Mouse (Mus musculus): ENCODE data around the gene Adamtsl1. TPM values are rescaled to one million over a fixed set of nuclear protein-coding genes. Genes with fewer than 3 reads are reported as not detected.
A peak's percentile ranks its signal among the peaks of the same experiment; 100 is the strongest.

The Adamtsl1 gene
- polyA plus RNA-seq, 1 experiment from 2014 or later, result 1.1 TPM

DNA sequence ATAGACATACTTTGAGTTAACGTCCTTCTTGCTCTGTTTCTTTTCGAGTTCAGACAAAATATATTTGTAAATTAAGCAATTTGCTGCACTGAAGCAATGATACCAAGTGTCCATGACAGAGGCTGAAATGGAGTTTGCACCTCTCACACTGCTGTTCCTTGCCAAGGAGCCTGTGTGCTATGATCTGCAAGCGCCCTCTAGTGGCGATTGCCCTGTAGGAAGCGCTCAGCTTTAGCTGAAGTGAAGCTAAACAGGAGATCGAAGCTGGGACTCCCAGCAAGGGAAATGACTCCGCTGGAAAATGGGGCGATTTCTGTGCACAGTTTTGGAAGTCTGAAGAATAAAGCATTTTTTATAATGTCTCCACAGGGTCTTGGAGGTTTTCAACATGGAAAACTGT is 287.8 kb downstream of the Adamtsl1 start:
- DNase-seq (ENCODE audit: low spot score), result peak; percentile 59

DNA sequence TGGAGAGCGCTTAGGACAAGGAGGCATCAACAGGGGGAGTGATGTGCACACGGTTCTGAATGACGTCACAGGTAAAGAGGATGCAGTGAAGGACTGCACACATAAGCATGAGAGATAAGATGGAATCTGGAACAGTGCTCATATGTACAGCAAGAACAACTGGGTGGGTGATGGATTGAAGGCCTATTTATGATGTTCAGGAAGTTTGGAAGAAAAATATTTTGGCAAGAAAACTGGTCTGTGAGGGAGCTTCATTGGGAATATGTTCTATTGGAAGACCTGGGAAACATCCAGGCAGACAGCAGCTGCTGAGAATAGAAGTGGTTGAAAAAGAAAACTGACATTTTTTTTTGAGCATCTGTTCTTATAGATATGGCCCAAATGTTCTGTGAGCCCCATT is 300.4 kb downstream of the Adamtsl1 start:
- DNase-seq (ENCODE audit: low spot score), result no peak

DNA sequence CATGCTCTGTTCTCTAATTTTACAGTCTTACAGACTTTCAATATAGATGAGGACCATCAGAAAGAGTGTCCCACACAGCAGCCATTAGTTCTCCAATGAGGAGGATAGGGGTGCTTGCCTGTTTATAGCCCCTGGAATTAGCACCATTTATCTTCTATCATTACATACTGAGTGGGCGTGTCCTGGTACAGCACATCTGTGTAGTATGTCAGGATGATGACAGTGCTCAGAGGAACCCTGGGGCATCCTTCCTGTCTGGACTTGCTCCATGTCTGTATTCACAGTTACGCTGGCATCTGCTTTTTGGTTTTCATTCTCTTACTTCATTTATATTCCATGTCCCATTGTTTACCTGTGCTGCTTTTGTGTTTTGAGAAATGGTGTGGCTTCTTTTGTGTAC is 304.5 kb downstream of the Adamtsl1 start:
- DNase-seq (ENCODE audit: low spot score), result no peak

DNA sequence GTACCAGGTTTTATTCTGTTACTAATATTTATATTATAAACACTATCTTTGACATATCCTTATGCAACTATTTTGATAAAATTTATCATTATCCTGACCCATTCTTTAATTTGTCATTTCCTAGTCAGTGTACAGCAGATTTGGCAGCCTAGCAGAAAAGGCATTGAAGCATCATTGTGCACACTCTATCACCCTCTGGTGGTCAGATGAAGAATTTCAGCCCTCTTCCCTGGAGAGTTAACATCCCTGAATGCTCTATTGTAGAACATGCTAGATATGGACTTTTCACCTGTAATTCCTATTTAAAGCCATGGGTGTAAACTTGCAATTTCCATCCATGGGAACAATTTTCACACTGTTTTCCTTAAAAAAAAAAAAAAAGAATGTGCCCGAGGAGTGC is 305.2 kb downstream of the Adamtsl1 start:
- peak; percentile 21 for DNase-seq (ENCODE audit: low spot score)

DNA sequence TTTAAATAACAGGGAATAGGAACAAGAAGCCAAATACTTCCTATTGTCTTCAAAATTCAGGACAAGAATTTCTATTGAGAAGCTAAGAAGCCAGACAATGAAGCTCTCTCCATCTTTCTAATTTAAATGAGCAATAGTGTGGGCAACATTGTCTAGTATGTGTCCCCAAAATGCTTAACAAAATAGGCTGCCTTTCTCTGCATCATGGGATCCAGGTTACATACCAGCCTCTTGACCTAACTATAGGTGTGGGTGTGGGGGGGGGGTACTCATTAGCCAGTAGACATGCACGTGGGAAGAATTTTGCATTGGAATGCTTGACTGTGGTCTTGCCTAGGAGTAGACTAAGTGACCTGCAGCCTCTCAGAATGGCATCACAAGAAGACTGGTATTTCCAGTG is 305.9 kb downstream of the Adamtsl1 start:
- DNase-seq (ENCODE audit: low spot score), result no peak

DNA sequence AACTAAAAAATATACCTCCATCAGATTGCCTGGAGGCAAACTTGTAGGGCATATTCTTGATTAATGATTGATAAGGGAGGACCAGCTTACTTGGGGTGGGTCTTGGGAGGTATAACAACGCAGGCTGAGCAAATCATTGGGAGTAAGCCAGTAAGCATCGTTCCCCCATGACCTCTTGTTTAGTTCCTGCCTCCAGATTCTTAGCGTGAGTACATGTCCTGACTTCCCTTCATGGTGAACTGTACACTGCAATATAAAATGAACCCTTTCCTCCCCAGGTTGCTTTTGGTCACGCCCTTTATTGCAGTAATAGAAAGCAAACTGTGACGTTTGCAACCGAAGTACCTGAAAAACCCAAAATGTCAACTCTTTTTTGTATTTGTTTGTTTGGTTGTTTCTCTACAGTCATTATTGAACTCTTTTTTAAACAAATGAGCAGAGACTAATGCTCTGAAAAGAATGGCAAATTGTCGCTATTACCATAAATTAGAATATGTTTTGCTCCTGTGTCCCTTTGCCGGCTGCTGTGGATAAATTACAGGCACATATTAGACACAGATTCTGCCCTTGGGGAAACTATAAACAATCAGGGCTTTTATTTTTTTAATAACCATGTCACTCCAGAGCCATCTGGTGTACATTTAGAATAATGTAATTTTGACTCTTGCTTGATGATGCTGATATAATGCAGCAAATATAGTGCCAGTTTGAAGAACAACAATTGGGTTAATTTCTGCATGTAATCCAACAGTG is 310.2 kb downstream of the Adamtsl1 start:
- no peak for DNase-seq (ENCODE audit: low spot score)

DNA sequence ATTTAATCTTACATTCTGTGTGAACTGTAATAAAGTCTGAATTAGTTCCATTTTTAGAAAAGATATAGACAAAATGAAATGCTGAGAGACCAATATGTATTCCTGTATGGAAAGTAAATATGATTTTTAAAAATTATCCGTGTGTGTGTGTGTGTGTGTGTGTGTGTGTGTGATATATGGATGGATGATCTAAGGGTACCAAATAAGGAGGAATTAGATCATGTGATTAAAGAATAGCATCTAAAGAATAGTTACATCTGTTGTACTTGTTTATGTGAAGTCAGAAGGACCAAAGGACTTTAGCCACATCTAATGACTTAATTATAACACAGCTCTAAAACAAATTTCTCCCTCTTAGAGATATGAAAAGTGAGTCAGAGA is 310.7 kb downstream of the Adamtsl1 start:
- no peak for DNase-seq (ENCODE audit: low spot score)

DNA sequence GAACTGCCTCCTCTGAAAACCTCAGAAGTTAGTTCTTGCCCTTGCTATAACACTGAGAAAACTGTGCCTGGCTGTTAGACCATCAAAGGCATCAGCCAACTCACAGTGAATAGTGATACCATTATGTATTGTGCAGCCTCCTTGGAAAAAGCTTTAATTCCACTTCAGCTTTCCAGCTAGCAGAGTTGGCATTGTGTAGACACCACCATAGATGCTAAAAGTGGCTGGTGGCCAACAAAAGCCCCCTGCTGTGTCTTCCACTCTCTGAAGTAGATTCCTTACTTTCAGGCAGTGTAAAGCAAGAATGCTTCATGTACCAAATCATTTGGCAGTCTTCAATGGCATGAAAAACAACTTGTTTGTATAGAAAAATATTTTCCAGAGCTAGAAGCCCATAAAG is 323.1 kb downstream of the Adamtsl1 start:
- DNase-seq (ENCODE audit: low spot score), result no peak

DNA sequence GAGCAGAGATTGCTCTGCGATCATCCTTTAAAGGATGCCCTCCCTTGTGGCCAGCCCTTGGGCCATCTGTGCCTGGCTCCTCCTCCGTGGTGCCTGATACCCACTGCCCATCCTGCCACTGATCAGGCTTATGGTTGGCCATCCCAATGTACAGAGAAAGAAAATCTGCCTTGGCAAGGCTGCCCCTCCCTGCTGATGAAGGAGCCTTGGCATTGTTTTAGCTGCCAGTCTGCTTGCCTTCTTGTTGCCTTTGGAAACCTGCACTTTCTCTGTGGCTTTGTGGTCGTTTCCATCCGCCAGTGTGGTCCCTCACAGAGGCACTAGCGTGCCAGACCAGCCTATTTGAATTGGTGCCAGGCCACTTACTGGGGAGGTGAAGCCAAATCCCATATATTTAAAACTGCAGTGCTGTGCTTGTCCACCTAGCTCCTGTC is 323.6 kb downstream of the Adamtsl1 start:
- DNase-seq (ENCODE audit: low spot score), result no peak

DNA sequence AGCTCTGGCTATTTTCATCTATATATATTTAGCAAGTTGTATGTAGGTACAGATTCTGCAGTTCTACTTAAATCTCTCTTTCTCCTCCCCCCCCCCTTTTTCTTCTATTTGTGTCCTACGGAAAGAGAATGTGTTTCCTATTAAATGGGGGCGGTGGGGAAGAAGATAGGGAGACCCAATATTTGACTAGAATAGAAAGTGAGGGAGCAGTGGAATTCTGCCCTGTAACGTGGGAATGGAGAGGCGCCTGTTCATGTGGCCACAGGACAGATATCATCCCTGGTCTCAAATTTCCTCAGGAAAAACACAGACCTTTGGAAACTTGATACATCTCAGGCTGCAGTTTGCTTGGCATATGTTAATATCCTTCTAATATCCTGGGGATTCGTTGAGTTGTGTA is 324.1 kb downstream of the Adamtsl1 start:
- DNase-seq (ENCODE audit: low spot score), result no peak

DNA sequence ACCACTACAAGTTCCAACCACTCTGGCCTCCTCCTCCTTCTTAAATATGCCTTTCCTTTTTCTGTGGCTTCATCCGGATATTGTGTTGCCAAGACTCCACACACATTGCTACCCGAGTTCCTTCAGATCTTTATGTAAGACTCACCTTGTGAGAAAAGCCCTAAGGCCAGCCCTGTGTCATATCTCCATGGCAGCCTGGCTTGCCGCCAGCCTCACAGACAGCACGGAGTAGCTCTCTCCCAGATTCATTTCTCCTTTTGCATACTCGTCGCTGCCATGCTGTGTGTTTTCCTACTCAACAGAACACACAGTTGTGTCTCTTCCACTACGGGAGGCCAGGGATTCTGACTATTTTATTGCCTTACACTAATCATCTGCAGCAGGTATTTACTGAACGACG is 328.1 kb downstream of the Adamtsl1 start:
- no peak for DNase-seq (ENCODE audit: low spot score)

DNA sequence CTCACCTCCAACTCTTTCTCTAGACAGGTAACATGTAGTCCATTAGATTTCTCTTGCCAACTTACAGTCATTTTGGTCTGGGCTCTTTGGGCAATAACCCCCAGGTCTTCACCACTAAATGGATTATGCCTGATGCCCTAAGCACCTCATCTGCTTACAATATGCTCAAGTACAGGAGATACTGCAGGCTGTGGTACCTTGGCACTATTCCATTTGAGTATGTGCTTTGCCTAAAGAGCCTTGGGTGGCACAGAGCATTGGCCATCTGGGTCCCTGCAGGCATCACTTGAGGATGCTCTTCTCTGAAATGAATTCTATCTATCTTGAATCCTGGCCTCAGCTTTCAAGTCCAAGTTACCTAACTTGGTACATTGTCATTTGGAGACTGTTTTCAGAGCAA is 330.4 kb downstream of the Adamtsl1 start:
- no peak for DNase-seq (ENCODE audit: low spot score)

DNA sequence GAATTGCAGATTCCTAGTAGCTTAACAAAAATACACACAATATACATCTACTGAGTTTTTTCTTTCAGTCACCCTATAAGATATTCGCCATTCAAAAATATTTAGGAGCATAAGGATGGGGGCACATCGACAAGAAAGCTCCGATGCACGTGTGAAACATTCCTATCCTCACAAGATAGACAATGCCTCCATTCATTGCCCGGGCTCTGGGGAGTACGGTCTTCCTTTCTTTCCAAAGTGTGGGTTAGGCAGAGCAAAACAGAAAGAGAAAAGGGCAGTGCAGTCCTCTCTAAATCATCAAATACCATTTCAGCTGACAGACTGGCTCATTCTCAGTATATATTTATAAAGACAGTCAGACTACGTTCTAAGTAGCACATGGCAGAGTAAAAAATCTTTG is 332.0 kb downstream of the Adamtsl1 start:
- DNase-seq (ENCODE audit: low spot score), result no peak

DNA sequence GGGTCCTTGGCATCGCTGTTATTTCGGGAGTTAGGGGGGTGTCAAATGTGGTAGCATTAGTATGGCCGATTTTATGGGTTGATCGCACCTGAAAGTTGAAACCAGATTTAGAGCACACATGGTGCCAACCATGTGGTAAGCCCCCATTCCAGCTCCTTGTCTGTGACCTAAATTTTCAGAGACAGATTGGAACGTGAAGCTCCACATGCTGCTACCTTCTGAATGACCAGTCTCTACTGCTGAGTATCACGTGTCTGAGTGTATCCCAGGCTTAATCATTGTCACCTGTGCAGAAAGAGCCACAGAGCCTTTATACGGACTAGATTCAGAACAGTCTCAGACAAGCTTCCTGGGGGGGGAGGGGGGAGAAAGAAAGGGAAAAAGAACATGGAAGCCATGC is 339.4 kb downstream of the Adamtsl1 start:
- no peak for DNase-seq (ENCODE audit: low spot score)

DNA sequence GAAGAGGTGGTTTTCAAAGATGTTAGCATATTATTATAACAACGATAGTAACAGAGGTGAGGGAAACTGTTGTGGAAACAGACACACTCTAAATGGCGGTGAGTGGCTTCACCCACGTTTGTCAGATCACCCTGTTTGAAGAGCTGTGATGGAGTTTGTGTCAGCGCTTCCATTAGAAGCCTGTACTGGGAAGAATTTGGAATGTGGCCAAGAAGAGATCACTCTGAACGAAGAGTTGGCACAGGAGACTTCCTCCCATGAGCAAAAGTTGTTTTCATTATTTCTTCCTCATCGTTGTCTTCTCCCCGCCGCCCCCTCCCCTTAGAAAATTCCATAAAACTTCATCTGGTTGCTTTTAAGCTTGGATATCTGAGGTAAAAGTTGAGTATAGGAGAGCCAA is 340.5 kb downstream of the Adamtsl1 start:
- DNase-seq (ENCODE audit: low spot score), result no peak

DNA sequence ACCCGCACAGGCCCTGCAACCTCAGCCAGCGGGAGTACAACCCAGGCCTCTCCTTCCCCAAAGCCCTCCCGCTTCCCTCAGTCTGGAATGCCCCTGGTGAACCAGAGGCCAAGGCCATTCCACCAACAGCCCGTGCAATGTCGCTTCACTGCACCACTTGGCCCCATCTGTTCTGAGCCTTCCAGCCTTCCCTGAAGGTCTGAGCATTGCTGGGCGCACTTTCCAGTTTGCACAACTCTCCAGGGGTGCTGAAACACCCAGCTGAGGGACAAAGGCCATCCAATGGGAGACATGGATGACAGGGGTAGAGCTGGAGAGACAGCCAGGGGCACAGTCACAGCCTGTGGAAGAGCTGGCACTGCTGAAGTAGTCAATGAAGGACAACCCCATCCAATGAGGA is 365.4 kb downstream of the Adamtsl1 start:
- DNase-seq (ENCODE audit: low spot score), result no peak

DNA sequence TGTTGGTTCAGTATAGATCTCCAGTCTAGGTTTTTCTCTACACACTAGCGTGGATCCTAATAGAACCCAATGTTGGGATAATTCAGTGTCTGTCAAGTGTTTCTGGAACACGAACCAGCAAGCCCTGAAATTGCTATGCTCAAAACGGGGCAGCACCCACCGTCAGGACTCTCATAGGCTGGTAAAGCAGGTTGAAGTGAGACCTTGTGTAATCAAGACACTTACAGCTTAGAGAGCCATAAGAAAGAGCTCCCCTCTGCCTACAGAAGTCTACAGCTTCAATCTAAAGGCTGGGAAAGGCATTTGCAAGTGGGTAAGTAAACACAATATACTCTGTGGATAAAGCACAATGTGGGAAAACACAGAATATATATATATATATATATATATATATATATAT is 367.3 kb downstream of the Adamtsl1 start:
- DNase-seq (ENCODE audit: low spot score), result no peak

DNA sequence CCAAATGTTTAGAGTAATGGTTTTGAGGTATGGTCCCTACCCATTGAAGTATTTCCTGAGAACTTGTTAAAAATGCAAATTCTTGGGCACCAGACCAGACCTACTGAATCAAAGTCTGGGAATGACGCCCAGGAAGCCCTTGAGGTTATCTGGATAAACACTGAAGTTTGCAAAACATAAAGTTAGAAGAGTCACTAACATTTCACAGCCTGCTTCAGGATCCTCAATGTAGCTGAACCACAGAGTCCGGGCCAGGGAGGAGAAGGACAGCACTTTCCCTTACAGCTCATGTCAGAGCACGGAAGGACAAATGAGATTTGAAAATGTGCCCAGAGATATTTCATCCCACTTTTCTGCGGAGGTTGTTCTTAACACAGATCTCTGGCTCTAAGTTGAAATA is 370.1 kb downstream of the Adamtsl1 start:
- no peak for DNase-seq (ENCODE audit: low spot score)

DNA sequence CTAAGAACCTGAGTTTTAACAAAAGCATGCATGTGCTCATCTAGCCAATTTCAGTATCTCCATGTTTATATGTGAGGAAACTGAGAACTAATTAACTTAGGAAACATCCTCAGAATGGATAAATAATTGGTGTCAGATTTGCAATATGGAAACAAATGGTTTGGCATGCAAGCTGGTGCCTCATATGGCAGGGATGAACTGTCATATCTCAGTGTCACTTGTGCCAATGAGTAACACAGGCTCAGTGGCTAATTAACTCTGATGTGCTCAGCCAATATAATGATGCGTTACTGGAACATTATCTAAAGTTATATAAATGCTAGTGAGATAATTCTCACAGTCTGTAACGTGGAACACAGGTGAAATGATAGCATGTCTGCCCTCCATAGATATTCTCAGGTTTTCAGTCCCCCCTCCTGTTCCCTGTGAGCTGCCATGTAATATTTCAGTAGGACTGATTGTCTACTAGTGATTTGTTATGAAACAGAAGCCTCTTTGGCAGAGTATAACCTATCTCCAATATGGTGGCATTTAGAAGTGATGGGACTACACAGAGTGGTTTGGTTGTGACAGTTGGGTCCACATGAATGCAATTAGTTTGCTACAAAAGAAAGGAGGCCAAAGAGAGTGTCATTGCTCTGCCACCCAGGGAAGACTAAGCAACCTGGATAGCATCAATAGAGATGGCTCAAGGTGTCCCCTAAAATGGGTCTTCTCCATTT is 376.1 kb downstream of the Adamtsl1 start:
- DNase-seq (ENCODE audit: low spot score), result no peak

DNA sequence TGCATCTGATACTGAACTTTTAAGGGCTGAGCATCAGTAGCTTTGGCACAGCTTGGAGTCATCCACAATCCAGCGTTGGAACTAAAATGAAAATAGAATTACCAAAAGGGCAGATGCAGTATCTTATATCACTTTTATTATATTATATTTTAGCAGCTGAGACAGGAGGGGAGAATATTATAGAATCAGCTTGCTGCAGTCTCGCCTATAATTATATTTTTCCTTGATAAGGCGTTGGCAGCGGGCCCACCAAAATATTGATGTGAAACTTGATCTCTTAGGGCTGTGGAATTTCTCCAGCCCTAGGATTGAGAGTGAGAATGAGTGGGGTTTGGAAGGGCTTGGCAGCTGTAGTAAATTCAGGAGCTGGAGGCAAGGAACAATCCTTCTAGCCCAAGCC is 387.3 kb downstream of the Adamtsl1 start:
- no peak for DNase-seq (ENCODE audit: low spot score)

DNA sequence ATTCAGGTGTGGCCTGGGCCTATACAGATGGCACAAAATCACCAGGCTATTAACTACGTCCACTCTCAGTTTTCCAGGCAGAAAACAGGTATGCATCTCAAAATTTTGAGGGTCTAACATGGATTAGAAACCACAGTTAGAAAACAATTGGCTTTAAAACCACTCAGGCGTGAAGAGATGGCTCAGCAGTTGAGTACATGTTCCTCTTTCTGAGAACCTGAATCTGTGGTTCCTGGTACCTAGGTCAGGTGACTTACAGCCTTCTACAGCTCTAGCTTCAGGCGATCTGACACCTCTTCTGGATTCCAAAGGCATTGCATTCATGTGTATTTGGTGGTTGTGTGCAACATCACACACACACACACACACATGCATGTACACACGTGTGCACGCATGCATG is 390.2 kb downstream of the Adamtsl1 start:
- DNase-seq (ENCODE audit: low spot score), result no peak

DNA sequence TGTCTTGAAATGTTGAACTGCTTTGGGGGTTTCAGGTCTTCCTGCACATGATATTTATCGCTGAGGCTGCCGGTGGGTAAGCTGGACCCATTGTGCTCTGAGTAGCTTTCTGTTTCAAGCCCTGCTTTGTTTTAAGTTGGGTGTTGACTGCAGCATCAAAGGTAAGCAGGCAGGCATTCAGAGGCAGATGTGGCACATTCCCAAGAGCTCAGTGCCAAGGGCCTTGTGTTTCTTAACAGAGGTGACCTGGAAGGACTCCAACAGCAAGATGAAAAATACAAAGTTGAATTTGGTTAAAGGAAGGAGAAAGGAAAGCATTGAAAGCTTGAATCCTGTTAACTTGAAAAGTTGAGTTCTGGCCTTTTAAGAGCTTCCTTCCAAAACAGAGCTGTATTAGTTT is 402.1 kb downstream of the Adamtsl1 start:
- no peak for DNase-seq (ENCODE audit: low spot score)

DNA sequence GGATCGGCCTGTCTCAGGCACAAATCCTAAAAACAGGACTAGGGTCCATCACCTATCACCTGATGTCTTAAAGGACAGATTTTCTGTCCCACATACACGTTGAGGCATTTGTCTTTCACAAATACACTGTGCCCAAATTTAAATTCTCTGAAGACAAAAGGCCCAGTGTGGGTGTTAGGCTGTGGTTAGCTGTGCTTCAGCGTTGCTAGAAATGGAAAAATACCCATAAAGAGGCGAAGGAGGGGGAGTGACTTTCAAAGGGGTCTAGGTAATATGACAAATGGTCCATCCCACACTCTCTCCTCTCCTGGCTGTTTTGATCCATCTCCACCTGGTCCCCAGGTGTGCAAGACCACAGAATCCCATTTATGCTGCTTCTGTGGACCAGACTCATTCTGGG is 404.4 kb downstream of the Adamtsl1 start:
- DNase-seq (ENCODE audit: low spot score), result no peak

All from thymus, postnatal 0 days (tissue).